In genomic region chr13:104288226-104288859, GRCm38 (mm10) we compare ENCODE assay signal across 8 mouse cellular contexts. TPM values are rescaled to one million over a fixed set of nuclear protein-coding genes. Genes with fewer than 3 reads are reported as not detected.
A peak's percentile ranks its signal among the peaks of the same experiment; 100 is the strongest.
DNase-seq lines count a peak whose midpoint lies in the region; ATAC-seq and TF ChIP-seq lines count a peak whose summit lies in the region.

No protein-coding gene starts in this region.

- intact Hi-C loops in gastrocnemius, adult 2 months (cut with DNase I): loop anchor here (2.0 to 5.0 kb wide), 2 partner anchors 61 to 222 kb away; partner anchors contain the start of genes Cenpk and Ppwd1
- intact Hi-C loops in left cerebral cortex, postnatal 14 days (cut with DNase I): loop anchor here (5.0 kb wide), 3 partner anchors 229 to 654 kb away; no protein-coding TSS in a partner anchor

- peak overlapping the region; percentile 67 for H3K4me2 ChIP-seq in hindbrain, embryonic 13.5 days

- peak overlapping the region; percentile 57 for H3K9ac ChIP-seq in hindbrain, embryonic 13.5 days

- 1% methylated on average over 7 of the region's 7 CpGs for WGBS in hindbrain, embryonic 13.5 days

- no peaks in the 10 kb centered on the region for H3K36me3 ChIP-seq in hindbrain, embryonic 13.5 days

- H3K9me3 ChIP-seq in hindbrain, embryonic 13.5 days: no peaks in the 10 kb centered on the region

- H3K27me3 ChIP-seq in hindbrain, embryonic 13.5 days: no peaks in the 10 kb centered on the region

- ATAC-seq in hindbrain, embryonic 13.5 days (ENCODE audit: low FRiP score): peak; percentile 53
- ATAC-seq in megakaryocyte, adult 5-6 weeks (ENCODE audit: poor library complexity, severe bottlenecking): peak; percentile 11

- no peak for TF ChIP-seq CTCF in gastrocnemius, adult 2 months (IDR thresholded peaks at IDR 0.05)

- H3K4me3 ChIP-seq in gastrocnemius, adult 2 months: peak overlapping the region; percentile 83
- peak overlapping the region; percentile 41 for H3K4me3 ChIP-seq in hindbrain, embryonic 13.5 days

- peak; percentile 7 to 8 for DNase-seq in left cerebral cortex, adult 18-20 months (ENCODE audit: low spot score in 2 of 2)
- DNase-seq in left cerebral cortex, adult 8-10 months (ENCODE audit: low spot score in 2 of 2): no peak
- DNase-seq in cerebellum, postnatal 10 days: peak; percentile 84
- DNase-seq in gastrocnemius, adult 2 months: peak; percentile 78
- peak; percentile 10 to 48 for DNase-seq in left cerebral cortex, postnatal 14 days (ENCODE audit: low spot score in 2 of 2)
- peak; percentile 12 for DNase-seq in right cerebral cortex, postnatal 25 days

- H3K4me1 ChIP-seq in hindbrain, embryonic 13.5 days (replicated peaks): peaks cover 29% of the 10 kb centered on the region

- peak overlapping the region; percentile 89 for H3K27ac ChIP-seq in gastrocnemius, adult 2 months
- peak overlapping the region; percentile 70 for H3K27ac ChIP-seq in hindbrain, embryonic 13.5 days

RNA-seq across cellular contexts. Expression of gene Adamts6, which starts 0.7 kb away (rescaled TPM):
- 1 to 10 TPM; 4.9 to 5.1 TPM for total RNA-seq in left cerebral cortex, adult 18-20 months (2021)
- 1 to 10 TPM; 4.7 to 6.2 (median 5.8) TPM for total RNA-seq in left cerebral cortex, adult 8-10 months (2022)
- 1 to 10 TPM in 1 of 2 experiments, under 1 TPM in 1; 0.84 to 1.5 TPM for total RNA-seq in gastrocnemius, adult 2 months (2021)
- polyA plus RNA-seq in hindbrain, embryonic 13.5 days (2015; fragmentation: Nextera tagmentation; extraction: Ambion mirVana): 1.6 and 1.8 TPM in 2 replicates
- total RNA-seq in left cerebral cortex, postnatal 14 days (2021): 1 to 10 TPM; 3.1 to 3.4 TPM
- total RNA-seq in megakaryocyte, adult 5-6 weeks (2015): 1.6 and 2.8 TPM in 2 replicates
- 1.6 and 2.3 TPM in 2 replicates for total RNA-seq in megakaryocyte, adult 5-6 weeks (2017)

RNA-seq across cellular contexts. Expression of gene Ppwd1, which starts 59.7 kb away (rescaled TPM):
- total RNA-seq in left cerebral cortex, adult 18-20 months (2021): 10 to 100 TPM; 11.0 to 13.2 TPM
- 10 to 100 TPM; 10.8 to 11.6 (median 11.4) TPM for total RNA-seq in left cerebral cortex, adult 8-10 months (2022)
- total RNA-seq in gastrocnemius, adult 2 months (2021): 1 to 10 TPM; 7.5 to 8.1 TPM
- 9.0 and 9.6 TPM in 2 replicates for polyA plus RNA-seq in hindbrain, embryonic 13.5 days (2015; fragmentation: Nextera tagmentation; extraction: Ambion mirVana)
- total RNA-seq in left cerebral cortex, postnatal 14 days (2021): 10 to 100 TPM; 11.2 to 12.0 TPM
- 34.7 and 36.8 TPM in 2 replicates for total RNA-seq in megakaryocyte, adult 5-6 weeks (2015)
- 27.0 and 29.9 TPM in 2 replicates for total RNA-seq in megakaryocyte, adult 5-6 weeks (2017)

RNA-seq across cellular contexts. Expression of gene Cenpk, which starts 59.9 kb away (rescaled TPM):
- 1 to 10 TPM; 1.1 to 1.3 TPM for total RNA-seq in left cerebral cortex, adult 18-20 months (2021)
- 1 to 10 TPM in 2 of 4 experiments, under 1 TPM in 2; 0.81 to 2.5 (median 1.2) TPM for total RNA-seq in left cerebral cortex, adult 8-10 months (2022)
- total RNA-seq in gastrocnemius, adult 2 months (2021): under 1 TPM in 1 of 2 experiments, not detected in 1; 0.41 TPM
- polyA plus RNA-seq in hindbrain, embryonic 13.5 days (2015; fragmentation: Nextera tagmentation; extraction: Ambion mirVana): 16.6 and 18.6 TPM in 2 replicates
- 1 to 10 TPM in 1 of 2 experiments, under 1 TPM in 1; 0.94 to 1.5 TPM for total RNA-seq in left cerebral cortex, postnatal 14 days (2021)
- total RNA-seq in megakaryocyte, adult 5-6 weeks (2015): 34.7 and 39.1 TPM in 2 replicates
- 97.9 and 112 TPM in 2 replicates for total RNA-seq in megakaryocyte, adult 5-6 weeks (2017)

Comparison
In these comparisons a context has a peak if more than half of its experiments do, and no peak if none do; other contexts are left out.
1. DNase-seq: peak in left cerebral cortex, adult 18-20 months (2 of 2), cerebellum, postnatal 10 days (2 of 2), gastrocnemius, adult 2 months (single experiment), left cerebral cortex, postnatal 14 days (2 of 2) and right cerebral cortex, postnatal 25 days (single experiment); none in left cerebral cortex, adult 8-10 months (0 of 2).
2. RNA of gene Cenpk, which starts 59.9 kb away (total RNA-seq): 34.7 to 112 TPM in megakaryocyte, adult 5-6 weeks; 0.94 to 1.5 TPM in left cerebral cortex, postnatal 14 days, 0.81 to 2.5 TPM in left cerebral cortex, adult 8-10 months, 1.1 to 1.3 TPM in left cerebral cortex, adult 18-20 months and 0.41 TPM in gastrocnemius, adult 2 months; every median in the first group is over 10 times any median in the second.